Mouse (Mus musculus): Measurements from ENCODE around the gene Hmcn1. TPM values are rescaled to one million over a fixed set of nuclear protein-coding genes. Genes with fewer than 3 reads are reported as not detected.

Gene Hmcn1
- polyA plus RNA-seq, 1 experiment = 2.6 TPM

- WGBS = 35% methylated on average over 6 of the region's 6 CpGs
- Histone ChIP-seq H3K4me3 (ENCODE audit: low read depth, low read length) (no peak overlapping the region), H3K27ac (ENCODE audit: insufficient read depth, low read depth, low read length) (no peak overlapping the region), H3K4me1 (ENCODE audit: control insufficient read depth, insufficient read depth, insufficient read length, low read length) (no peaks in the 10 kb centered on the region), H3K36me3 (ENCODE audit: control insufficient read depth, insufficient read depth, low read length) (no peaks in the 10 kb centered on the region), H3K27me3 (ENCODE audit: control insufficient read depth, insufficient read depth, low read length) (no peaks in the 10 kb centered on the region)
- TF ChIP-seq POLR2A (IDR thresholded peaks at IDR 0.05; ENCODE audit: low read depth, low read length) (no peak), CTCF (IDR thresholded peaks at IDR 0.05; ENCODE audit: extremely low read depth, insufficient read length, insufficient replicate concordance, low read depth, low read length) (no peak)
Observed at GRCm38 (mm10) chr1:150920276-150920675, 73.0 kb downstream of the Hmcn1 start.

GRCm38 (mm10) chr1:150914936-150915335, 78.3 kb downstream of the Hmcn1 start:
- no peaks in the 10 kb centered on the region for H3K36me3 ChIP-seq (ENCODE audit: control insufficient read depth, insufficient read depth, low read length)
- no peaks in the 10 kb centered on the region for H3K27me3 ChIP-seq (ENCODE audit: control insufficient read depth, insufficient read depth, low read length)
- no peak overlapping the region for H3K4me3 ChIP-seq (ENCODE audit: low read depth, low read length)
- WGBS = 26% methylated on average over 2 of the region's 2 CpGs
- no peaks in the 10 kb centered on the region; the same call in 1 of the 2 replicates for H3K4me1 ChIP-seq (ENCODE audit: control insufficient read depth, insufficient read depth, insufficient read length, low read length)
- H3K27ac ChIP-seq (ENCODE audit: insufficient read depth, low read depth, low read length) = no peak overlapping the region
- no peak for TF ChIP-seq POLR2A (IDR thresholded peaks at IDR 0.05; ENCODE audit: low read depth, low read length)
- no peak for TF ChIP-seq CTCF (IDR thresholded peaks at IDR 0.05; ENCODE audit: extremely low read depth, insufficient read length, insufficient replicate concordance, low read depth, low read length)

GRCm38 (mm10) chr1:150913586-150914136, 79.6 kb downstream of the Hmcn1 start:
- Histone ChIP-seq H3K27me3 (ENCODE audit: control insufficient read depth, insufficient read depth, low read length) (no peaks in the 10 kb centered on the region), H3K27ac (ENCODE audit: insufficient read depth, low read depth, low read length) (no peak overlapping the region), H3K36me3 (ENCODE audit: control insufficient read depth, insufficient read depth, low read length) (no peaks in the 10 kb centered on the region), H3K4me1 (ENCODE audit: control insufficient read depth, insufficient read depth, insufficient read length, low read length) (no peaks in the 10 kb centered on the region; the same call in 1 of the 2 replicates), H3K4me3 (ENCODE audit: low read depth, low read length) (no peak overlapping the region)
- 81% methylated on average over 5 of the region's 5 CpGs for WGBS
- TF ChIP-seq CTCF (IDR thresholded peaks at IDR 0.05; ENCODE audit: extremely low read depth, insufficient read length, insufficient replicate concordance, low read depth, low read length) (no peak), POLR2A (IDR thresholded peaks at IDR 0.05; ENCODE audit: low read depth, low read length) (no peak)

GRCm38 (mm10) chr1:150909642-150910041, 83.6 kb downstream of the Hmcn1 start:
- no peak overlapping the region for H3K27ac ChIP-seq (ENCODE audit: insufficient read depth, low read depth, low read length)
- WGBS = 74% methylated on average over 2 of the region's 2 CpGs
- H3K36me3 ChIP-seq (ENCODE audit: control insufficient read depth, insufficient read depth, low read length) = no peaks in the 10 kb centered on the region
- no peaks in the 10 kb centered on the region for H3K4me1 ChIP-seq (ENCODE audit: control insufficient read depth, insufficient read depth, insufficient read length, low read length)
- H3K27me3 ChIP-seq (ENCODE audit: control insufficient read depth, insufficient read depth, low read length) = no peaks in the 10 kb centered on the region
- no peak for TF ChIP-seq CTCF (IDR thresholded peaks at IDR 0.05; ENCODE audit: extremely low read depth, insufficient read length, insufficient replicate concordance, low read depth, low read length)
- TF ChIP-seq POLR2A (IDR thresholded peaks at IDR 0.05; ENCODE audit: low read depth, low read length) = no peak
- no peak overlapping the region for H3K4me3 ChIP-seq (ENCODE audit: low read depth, low read length)

- Histone ChIP-seq H3K27ac (ENCODE audit: insufficient read depth, low read depth, low read length) (no peak overlapping the region), H3K36me3 (ENCODE audit: control insufficient read depth, insufficient read depth, low read length) (no peaks in the 10 kb centered on the region), H3K4me3 (ENCODE audit: low read depth, low read length) (no peak overlapping the region), H3K27me3 (ENCODE audit: control insufficient read depth, insufficient read depth, low read length) (no peaks in the 10 kb centered on the region), H3K4me1 (ENCODE audit: control insufficient read depth, insufficient read depth, insufficient read length, low read length) (no peaks in the 10 kb centered on the region)
- 29% methylated on average over 5 of the region's 5 CpGs for WGBS
- TF ChIP-seq CTCF (IDR thresholded peaks at IDR 0.05; ENCODE audit: extremely low read depth, insufficient read length, insufficient replicate concordance, low read depth, low read length) (no peak), POLR2A (IDR thresholded peaks at IDR 0.05; ENCODE audit: low read depth, low read length) (no peak)
Observed at GRCm38 (mm10) chr1:150893677-150894188, 99.5 kb downstream of the Hmcn1 start.

- Histone ChIP-seq H3K4me3 (ENCODE audit: low read depth, low read length) (no peak overlapping the region), H3K27me3 (ENCODE audit: control insufficient read depth, insufficient read depth, low read length) (no peaks in the 10 kb centered on the region), H3K27ac (ENCODE audit: insufficient read depth, low read depth, low read length) (no peak overlapping the region), H3K4me1 (ENCODE audit: control insufficient read depth, insufficient read depth, insufficient read length, low read length) (no peaks in the 10 kb centered on the region), H3K36me3 (ENCODE audit: control insufficient read depth, insufficient read depth, low read length) (no peaks in the 10 kb centered on the region)
- TF ChIP-seq POLR2A (IDR thresholded peaks at IDR 0.05; ENCODE audit: low read depth, low read length) (no peak), CTCF (IDR thresholded peaks at IDR 0.05; ENCODE audit: extremely low read depth, insufficient read length, insufficient replicate concordance, low read depth, low read length) (no peak)
- 63% methylated on average over 4 of the region's 4 CpGs for WGBS
Observed at GRCm38 (mm10) chr1:150890017-150890416, 103.2 kb downstream of the Hmcn1 start.

GRCm38 (mm10) chr1:150886267-150886666, 107.0 kb downstream of the Hmcn1 start:
- WGBS = 56% methylated on average over 1 of the region's 1 CpGs
- H3K27me3 ChIP-seq (ENCODE audit: control insufficient read depth, insufficient read depth, low read length) = no peaks in the 10 kb centered on the region
- TF ChIP-seq POLR2A (IDR thresholded peaks at IDR 0.05; ENCODE audit: low read depth, low read length) (no peak), CTCF (IDR thresholded peaks at IDR 0.05; ENCODE audit: extremely low read depth, insufficient read length, insufficient replicate concordance, low read depth, low read length) (no peak)

More at GRCm38 (mm10) chr1:150886267-150886666, 107.0 kb downstream of the Hmcn1 start:
- Histone ChIP-seq H3K4me1 (ENCODE audit: control insufficient read depth, insufficient read depth, insufficient read length, low read length) (no peaks in the 10 kb centered on the region), H3K27ac (ENCODE audit: insufficient read depth, low read depth, low read length) (no peak overlapping the region), H3K4me3 (ENCODE audit: low read depth, low read length) (no peak overlapping the region), H3K36me3 (ENCODE audit: control insufficient read depth, insufficient read depth, low read length) (no peaks in the 10 kb centered on the region)

Measured in small intestine, adult 2 months (tissue).